Mouse (Mus musculus): Measurements from ENCODE around the gene Pygl.

Pygl gene

DNA sequence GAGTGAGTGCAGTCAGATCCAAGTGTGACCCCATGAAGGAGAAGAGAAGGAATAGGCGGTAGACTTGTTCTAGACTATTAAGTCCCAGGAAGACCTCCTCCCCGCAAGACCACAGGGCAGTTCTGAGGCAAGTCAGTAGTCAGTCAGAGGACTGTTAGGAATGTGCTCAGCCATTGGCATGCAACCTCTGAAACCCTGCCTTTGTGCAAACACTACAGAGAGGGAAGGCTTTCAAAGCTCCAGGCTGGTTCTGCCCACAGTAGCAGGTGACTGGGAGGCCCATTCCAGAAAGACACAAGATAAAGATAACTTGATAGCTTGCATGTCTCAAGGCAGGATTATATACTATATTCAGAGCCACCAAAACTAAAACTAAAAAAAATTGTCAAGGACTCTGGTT is at the start of gene Pygl:
Gene Pygl (minus strand): TSS at position 195 of the 400 bp plus-strand sequence.
- DNase-seq = no peak

DNA sequence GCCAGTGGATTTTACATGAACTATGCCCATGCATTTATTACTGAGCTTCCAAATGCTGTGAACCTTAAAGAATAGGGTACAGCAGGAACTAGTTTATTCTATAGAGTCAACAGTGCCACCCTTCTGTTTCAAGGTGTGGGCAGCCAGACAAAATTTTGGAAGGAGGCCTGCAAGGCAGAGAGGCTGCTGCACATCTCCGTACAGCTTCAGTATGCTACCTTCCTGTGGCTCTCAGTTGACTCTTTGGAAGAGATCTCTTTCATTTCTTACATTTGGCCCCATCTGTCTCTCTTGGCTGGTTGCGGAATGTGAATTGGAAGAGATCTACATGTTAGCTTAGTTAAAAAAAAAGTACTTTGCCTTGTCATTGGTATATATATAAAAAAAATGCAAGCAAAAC is 49.6 kb upstream of the Pygl start:
- no peak for DNase-seq

DNA sequence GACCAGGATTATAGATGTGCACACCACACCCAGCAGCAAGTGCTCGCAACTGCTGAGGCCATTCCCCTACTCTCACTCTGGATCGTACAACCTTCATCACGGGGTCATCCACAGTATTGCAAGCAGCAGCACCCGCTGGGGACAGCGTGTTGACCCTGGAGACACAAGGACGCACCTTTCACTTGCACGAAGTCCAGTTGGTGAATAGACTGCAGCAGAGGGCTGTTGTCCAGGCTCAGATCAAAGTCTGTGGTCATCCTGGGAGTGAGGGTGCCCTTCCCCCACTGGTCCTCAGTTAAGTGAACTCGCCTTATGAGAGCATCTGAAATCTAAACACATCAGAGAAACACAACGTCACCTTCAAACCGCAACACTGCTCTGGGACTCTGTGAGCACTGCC is 49.1 kb upstream of the Pygl start:
- no peak for DNase-seq

DNA sequence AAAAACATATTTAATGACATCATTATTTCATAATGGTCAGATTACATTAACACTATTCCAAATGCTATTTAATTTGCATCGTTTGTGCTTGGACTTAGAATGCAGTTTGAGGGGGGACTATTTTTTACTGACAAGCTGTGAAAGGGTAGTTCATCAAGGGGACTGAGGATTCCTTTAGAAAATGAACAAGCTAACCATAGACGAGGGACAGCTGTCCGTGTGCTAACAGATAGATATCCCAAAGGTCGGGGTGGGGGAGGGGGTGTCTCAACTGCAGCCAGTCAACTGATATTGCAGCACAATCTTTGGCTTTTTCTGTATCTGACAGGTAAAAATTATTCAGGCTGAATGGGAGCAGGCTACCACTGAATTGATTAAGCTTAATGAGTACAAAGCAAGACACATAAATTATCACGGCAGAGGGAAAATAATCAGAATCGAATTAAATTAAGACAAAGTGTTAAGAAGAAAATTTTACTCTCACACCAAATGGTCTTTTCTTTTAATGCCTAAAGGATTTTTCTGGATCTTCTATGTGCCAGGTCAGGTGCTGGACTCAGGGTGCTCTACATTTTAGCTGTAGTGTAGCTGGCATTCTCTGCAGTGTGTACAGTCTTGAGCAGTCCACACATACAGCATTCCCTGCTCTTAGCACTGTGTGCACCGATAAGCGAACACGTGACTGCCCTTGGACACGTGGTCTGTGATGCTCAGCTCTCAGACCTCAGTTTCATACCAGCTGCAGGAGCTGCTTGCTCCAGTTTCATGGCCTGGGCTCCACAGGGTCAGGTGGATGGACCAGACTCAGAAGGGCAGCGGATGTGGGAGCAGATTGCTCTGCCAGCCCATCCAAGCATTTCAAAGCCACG is 46.0 kb upstream of the Pygl start:
- DNase-seq = no peak

DNA sequence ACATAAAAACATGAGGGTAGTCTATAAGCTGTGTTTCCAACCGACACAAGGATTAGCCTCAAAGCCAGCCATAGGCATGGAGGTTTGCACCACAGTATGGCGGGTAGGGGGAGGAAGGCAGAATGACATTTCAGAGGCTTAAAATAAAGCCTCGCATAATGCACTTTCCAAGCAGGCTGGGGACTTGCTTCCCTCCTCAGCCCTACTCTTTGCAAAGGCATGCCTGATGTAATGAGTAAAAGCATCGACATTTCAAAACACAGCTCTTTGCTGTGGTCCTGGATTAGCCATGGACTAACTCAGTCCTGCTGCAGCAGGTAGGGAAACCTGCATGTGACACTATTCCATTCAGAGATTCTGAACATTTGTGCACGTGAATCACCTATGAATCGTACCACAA is 38.4 kb upstream of the Pygl start:
- no peak for DNase-seq

DNA sequence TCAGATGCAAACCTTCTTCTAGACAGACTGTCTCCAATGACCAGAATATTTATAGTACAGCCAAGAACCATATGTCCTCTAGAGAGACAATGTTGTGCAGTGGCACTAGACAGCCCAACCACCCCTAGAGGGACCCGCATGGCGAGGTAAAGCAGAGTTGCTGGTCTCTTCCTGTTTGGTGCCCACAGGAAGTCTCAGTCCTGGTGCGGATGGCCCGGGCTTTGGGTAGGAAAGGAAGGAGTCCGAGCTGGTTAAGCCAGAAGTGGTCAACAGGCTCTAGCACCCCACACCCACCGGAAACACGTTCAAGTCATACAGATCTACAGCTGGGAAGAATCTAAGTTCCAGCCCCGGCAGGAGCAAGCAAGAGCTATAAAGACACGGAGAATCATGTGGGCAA is 36.0 kb upstream of the Pygl start:
- no peak for DNase-seq

DNA sequence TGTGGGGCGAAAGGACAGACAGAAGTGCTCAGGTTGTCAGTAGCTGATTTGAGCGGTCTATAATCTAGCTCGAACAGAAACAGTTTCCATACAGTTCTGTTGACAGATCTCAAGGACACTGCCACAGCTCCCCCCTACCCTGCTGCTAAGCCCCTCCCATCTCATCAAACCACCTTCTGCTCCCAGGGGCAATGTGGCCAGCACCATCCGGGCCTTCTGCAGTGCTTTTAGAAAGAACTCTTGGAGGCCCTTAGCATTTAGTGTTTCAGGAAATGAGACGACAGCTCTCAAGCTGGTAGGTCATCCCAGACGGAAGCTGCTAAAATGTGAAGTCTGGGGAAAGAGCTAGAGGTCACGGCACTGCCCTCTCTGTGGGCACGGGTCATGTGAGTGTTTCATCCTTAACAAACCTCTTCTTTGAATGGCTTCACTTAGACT is 35.2 kb upstream of the Pygl start:
- DNase-seq = no peak

DNA sequence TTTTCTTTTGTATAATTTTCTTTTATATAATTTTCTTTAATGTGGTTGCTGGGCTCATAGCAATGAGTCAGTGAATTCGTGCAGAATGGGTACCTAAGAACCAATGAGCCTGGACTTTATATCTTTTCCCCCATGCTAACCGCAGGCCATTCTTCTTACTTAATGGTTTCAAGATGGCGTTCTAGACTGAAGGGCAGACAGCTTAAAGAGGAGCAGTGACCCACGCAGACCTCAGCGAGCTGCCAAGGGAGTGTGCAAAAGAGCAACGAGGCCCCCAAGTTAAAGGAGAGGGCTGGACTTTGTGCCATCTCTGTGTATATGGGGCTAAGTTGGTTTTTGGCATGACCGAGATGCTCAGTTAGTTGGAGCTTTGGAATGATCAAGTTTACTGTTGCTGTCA is 32.4 kb upstream of the Pygl start:
- no peak for DNase-seq

DNA sequence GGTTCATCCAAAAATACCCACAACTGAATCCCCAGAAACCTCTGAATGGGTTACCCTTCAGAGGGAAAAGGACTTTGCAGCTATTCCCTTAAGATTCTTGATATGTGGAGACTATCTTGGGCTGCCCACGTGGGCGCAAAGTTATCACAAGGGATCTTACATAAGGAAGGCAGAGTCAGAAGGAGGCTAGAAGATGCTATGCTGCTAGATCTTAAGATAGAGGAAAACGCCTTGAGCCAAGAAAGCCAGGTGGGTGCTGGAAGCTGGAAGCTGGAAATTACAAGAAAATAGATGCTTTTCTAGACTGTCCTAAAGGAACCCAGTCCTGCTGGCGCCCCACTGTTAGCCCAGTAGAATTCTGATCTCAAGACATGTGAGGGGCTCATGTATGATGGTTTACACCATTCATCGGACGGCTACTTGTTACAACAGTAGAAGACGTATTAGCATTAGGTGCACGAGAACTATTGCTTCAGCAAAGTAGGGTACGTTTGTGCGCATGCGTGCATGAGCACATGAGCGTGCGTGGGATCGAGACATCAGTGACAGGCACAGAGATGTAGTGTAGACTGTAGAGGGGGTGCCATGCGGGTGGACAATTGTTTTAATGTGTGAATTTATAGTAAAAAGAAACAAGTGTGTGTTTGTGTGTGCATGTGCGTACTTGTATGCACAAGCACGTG is 31.1 kb upstream of the Pygl start:
- DNase-seq = no peak

DNA sequence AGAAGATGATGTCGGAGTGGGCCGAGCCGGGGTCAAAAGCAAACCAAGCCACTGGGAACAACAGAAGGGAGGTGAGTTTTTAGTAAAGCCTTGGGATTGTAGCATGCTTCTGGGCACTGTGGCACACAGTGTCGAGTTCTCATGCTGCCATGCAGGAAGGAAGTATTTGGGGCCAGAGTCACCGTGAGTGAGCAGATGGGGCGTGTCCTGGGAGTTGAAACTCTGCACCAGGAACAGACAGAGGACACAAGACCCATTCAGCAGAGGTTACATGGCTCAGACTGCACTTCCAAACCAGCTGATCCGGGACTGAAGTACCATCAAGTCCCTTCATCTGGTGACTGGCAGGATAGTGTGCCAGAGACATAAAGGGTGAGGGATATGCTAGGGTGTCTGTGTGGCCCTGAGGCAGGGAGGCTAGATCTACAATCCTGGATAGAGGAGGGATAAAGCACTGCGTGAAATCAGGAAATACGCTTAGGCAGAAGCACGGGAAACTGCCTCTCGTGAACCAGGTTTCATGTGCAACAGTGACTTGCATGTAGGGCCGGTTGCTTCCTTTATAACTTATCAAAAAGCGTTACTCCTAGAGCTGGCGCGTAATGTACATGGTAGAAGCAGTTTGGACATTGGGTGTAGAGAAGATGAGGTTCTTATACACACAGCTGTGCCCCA is 20.1 kb upstream of the Pygl start:
- no peak for DNase-seq

DNA sequence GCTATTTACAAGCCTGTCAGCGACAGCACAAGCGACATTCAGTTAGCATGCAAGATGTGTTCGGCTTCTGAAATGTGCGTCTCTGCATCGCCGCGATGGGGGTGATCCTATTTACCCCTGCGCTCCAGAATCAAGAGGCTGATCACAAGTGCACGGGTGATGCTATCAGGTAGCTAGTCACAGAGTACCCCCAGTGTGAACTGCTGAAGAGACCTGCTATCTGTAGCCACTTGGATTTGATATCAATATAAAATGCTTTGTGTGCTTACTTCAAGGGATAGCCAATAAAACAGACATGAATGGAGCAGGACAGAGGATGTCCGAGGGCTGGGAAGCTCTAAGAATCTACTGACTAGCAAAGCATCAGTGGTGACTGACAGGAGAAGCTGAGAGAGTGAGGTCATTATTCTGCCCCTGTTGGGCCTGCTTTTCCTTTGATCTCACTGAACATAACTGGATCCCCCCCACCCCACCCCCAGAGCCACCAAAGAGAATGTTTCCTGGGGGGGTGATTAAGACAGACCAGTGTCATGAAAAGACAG is 18.4 kb upstream of the Pygl start:
- no peak for DNase-seq

DNA sequence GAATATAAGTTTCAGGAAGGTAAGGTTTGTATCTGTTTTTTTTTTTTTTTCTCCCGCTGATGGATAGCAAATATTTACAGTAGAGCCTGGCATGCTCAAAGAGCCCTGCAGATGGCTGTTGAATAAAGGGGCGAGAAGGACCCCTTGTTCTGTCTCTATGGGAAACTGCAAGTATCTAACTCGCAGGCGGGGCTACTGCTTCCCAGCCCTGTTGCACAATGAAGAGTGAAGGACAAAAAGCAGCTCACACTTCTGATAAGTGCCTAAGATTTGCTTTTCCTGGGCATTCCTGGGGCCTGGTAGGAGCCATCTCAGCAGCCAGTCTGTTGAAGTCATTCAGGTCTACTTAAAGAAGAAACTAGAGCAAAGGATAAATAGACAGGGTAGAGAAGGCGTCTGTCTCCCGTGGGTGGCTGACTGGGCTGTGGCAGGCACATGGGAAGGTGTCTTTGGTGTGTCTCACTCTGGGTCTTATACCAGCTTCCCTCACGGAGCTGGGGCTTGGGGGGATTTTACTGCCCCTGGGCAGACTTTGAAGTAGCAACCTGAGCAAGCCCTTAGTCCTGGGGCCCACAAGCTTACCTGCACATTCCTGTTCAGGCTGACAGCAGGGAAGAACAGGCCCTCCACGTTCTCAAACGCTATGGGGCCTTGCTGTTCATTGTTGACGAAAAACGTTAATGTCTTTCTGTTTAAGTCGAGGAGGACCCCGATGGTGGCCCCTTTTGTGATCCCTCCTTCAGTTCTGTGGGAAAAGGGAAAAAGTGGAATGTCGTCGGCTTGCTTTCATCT is 16.6 kb upstream of the Pygl start:
- no peak for DNase-seq

DNA sequence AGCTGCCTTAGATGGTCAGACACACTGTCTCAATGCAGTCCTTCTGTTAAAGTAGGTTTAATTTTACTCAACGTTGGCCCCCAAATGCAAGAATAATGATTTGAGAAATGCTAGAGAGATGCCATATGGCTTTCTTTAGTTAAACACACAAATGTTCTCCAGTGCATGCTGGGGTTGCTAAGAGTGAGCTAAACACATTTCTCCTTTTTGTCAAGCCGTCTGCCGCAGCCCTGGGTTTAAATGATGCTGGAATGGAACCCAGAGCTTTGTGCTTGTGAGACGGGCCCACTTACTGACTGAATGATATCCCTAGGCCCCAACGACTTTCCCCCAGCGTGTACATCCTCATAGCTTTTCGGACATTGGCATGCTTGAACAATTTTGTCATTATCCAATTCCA is 11.3 kb upstream of the Pygl start:
- DNase-seq = no peak

DNA sequence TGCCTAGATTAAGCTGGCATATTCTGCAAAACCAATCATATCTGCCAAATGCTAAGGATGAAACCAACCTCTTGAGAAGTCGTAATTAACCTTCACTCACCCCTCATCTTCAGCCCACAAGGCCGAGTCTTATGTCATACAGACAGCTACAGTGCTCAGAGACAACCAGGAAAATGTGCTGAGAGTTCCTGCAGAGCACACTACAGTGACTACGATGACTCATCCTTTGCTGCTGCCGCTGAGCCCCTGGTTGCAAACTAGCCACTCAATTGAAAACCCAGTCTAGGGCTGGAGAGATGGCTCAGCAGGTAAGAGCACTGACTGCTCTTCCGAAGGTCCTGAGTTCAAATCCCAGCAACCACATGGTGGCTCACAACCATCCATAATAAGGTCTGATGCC is 8.5 kb upstream of the Pygl start:
- no peak for DNase-seq

DNA sequence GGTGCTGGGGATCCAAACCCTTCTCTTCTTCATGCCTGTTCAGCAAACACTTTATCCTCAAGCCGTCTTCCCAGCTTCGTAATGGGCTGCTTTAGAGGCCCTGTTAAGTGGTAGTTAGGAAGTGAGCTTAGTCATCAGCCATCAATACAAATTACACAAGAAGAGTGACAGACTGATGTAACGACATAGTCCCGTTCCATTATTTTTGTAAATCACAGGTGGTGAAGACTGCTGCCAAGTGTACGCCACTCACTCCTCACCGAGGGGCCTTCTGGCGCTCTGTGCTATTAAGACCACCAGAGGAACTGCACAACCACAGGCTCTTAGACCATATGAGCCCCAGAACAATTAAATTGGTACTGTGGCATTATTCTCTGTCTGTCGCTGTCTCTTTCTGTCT is 7.3 kb upstream of the Pygl start:
- DNase-seq = no peak

DNA sequence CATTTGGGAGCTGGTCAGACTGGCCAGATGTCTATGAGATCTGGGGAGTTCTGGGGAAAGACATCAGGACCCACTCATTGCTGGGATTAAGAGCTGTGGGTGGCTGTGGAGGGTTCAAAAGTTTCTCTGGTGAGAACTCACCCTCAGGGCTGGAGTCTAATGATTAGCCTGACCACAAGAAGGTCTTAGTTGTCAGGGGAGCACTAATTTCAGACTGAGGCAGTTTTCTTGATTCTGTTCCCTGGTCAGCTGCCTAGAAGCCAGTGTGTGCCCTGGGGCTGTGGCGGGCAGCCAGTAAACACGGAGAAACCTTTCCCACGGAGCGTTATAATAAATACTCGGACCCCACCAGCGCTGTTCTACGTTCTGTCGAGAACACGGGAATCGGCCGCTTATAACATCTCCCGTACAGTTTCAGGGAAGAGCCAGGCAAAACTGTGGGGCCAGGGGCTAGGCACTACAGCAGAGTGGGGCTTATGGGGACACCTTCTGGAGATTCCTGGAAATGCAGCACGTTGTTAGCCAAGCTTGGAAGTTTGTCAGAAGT is 3.7 kb upstream of the Pygl start:
- peak; percentile 65 for DNase-seq

DNA sequence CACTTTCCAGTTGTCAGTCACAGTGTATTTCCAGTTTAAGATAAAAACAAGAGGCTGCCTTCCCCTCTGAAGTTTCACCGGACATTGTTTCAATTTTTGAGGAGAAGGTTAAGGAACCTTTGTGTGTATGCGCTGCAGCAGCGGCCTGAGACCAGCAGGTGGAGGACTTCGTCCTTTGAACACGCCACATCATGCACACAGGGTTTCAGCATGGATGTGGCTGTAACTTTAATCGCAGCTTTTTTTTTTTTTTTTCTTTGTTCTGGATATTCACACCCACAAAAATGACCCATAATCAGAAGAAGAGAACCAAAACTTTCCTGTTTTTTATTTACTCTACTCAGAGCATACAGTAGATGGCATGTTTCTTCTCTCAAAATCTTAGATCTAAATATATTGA is 3.1 kb upstream of the Pygl start:
- DNase-seq = peak; percentile 19

DNA sequence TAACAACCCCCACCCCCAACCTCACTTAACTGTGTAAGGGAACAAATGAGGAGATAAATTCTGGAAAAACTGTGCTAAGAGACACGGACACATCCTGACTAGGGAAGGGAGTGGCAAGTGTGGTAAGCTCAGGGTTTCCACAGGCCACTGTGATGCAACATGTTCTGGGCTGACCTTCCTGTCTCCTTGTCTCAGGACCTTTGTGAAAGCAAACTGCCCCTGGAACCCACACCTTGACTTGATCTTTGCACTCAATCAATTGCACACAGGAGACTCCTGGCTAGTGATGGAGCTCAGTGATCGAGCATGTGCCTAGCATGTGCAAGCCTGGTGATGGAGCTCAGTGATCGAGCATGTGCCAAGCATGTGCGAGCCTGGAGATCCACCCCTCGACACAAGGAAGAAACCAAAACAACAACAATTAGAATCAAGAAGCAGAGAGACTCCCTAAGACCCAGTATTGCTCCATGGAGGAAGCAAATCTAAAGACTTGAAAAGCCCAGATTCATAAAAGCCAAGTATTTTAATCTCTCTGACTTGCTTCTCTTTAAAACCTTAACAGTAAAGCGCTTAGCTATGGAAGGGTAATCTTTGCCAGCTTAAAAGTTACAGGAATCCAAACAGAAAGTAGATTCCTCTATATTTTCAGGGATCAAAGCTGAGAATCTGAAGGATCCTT is 2.5 kb upstream of the Pygl start:
- no peak for DNase-seq

DNA sequence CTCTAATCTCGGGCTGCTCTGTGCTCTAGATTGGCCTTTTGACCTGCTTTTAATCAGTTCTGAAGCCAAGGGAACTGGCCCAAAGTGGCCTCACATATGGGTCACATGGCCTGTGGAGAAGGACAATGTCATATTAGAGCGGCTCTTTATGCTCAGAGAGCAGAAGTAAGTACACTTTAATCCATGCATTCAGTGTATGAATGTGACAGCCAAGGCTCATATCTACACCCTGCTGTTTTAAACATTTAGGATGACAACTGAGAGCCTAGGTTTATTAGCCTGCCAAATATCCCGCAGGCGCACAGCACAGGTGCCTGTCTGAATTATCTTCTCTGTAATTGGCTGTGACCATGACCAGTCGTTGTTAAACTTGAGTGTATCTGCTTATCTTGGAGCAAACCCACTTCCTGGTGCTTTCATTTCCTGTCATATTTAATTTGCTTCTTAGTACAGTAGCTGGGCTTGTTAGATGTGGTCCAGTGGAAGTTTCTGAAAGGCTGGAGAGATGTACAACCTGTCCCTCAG is 794 bp upstream of the Pygl start:
- DNase-seq = no peak

DNA sequence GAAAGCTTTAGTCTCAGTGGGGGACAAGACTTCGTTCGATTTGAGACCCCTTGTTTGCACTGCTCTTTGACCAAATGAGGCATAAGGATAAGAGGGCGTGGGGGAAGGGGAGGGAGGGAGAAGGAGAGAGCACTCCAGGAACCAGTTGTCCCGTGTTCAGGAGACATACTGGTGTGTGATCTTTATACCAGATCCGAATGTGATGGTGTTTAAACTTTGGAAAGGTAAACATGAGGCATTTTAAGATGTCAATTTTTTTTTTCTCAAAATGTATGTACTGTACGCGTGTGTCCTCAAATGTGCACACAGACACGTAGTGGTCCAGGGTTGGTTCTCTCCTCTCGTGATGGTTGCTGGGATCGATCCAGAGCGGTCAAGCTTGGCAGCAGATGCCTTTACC is 3.1 kb downstream of the Pygl start:
- DNase-seq = no peak

DNA sequence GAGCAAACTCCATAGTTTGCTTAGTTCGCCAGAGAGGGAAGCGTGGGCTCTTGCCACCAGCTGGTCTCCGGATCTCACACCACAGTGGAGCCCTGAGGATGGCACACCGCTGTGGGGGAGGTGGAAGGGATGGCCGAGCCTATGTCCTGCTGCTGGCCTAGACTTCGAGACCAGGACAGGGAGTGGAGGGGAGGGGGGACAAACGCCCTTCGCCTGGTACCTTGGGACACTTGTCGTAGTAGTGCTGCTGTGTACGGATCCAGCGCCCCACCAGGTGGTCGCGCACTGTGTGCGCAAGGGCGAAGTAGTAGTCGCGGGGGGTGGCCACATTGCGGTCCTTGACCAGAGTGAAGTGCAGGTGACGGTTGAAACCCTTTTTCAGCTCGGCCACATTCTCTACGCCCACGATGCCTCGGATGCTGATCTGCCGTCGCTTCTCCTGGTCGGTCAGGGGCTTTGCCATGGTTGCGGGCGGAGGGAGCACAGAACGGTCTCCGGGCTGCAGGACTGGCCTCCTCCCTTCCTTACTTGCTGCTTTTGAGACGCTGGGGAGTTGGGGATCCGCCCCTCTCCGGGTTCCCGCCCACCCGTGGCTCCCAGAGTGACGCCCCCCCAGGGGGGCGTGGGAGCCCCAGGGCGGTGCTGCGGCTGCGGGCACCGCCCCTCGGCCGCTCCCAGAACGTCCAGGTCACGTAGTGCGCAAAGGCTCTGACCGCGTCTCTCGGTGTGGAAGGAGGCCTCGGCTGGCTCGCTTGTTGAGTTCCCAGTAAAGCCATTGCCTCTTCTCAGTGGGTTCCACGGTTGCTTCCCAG is 4.0 kb downstream of the Pygl start:
- no peak for DNase-seq

All from cerebellum, adult 8-10 months (tissue).